Comparison of ENCODE assay signal across 36 mouse cellular contexts in the genomic region with DNA sequence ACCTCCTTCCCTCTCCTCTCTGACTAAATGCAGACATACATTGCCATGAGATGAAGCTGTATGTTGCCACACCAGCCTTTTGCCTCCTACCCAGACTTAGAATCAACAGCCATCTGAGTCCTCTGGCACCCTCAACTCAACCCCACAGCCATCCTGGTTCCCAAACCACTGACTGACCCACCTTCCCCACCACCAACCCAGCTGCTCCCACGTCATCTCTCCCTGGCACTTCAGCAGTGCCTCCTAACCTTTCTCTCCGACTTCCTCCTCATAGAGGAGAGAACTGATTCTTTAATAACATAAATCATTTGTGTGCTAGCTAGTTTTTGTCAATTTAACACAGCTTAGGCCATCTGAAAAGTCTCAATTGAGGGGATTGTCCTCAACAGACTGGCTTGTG. TPM values are rescaled to one million over a fixed set of nuclear protein-coding genes. Genes with fewer than 3 reads are reported as not detected.
DNase-seq lines count a peak whose midpoint lies in the region; ATAC-seq and TF ChIP-seq lines count a peak whose summit lies in the region.
"Had no signal": no experiment of that assay in that cellular context is flagged by ENCODE, and none has a peak within 500 bp of the region (broad histone marks: within the 10 kb centered on the region; RNA-seq: fewer than 3 reads in every experiment).

No protein-coding gene starts in this region.

- TF ChIP-seq POLR2A in small intestine, adult 2 months (IDR thresholded peaks at IDR 0.05; ENCODE audit: low read depth, low read length) = no peak

- no peaks in the 10 kb centered on the region for H3K27me3 ChIP-seq in embryonic facial prominence, embryonic 13.5 days
- H3K27me3 ChIP-seq in embryonic facial prominence, embryonic 10.5 days (replicated peaks; ENCODE audit: low read depth, poor library complexity, severe bottlenecking) = no peaks in the 10 kb centered on the region
- H3K27me3 ChIP-seq in heart, postnatal 0 days (ENCODE audit: control insufficient read depth, insufficient read depth, low read length) = no peaks in the 10 kb centered on the region
- H3K27me3 ChIP-seq in megakaryocyte, embryonic 14.5 days (replicated peaks) = no peaks in the 10 kb centered on the region
- no peaks in the 10 kb centered on the region for H3K27me3 ChIP-seq in small intestine, adult 2 months (ENCODE audit: control insufficient read depth, insufficient read depth, low read length)
- H3K27me3 ChIP-seq: CH12.LX; embryonic facial prominence, embryonic 12.5 days; hindbrain, embryonic 13.5 days; liver, embryonic 15.5 days; lung, embryonic 15.5 days; neural tube, embryonic 15.5 days; stomach, embryonic 15.5 days had no signal

- ATAC-seq in embryonic facial prominence, embryonic 13.5 days (ENCODE audit: insufficient number of reproducible peaks, insufficient read depth, low FRiP score, low TSS enrichment, low read depth) = no peak
- ATAC-seq in heart, postnatal 0 days (ENCODE audit: insufficient read depth, low read depth) = no peak
- ATAC-seq in megakaryocyte, adult 5-6 weeks (ENCODE audit: poor library complexity, severe bottlenecking) = no peak
- ATAC-seq: activated CD4-positive, CD25-positive, alpha-beta regulatory T cell, adult 4 months; forebrain, embryonic 16.5 days had no signal

- no peak for TF ChIP-seq CTCF in heart, postnatal 0 days (IDR thresholded peaks at IDR 0.05; ENCODE audit: low read depth)
- no peak for TF ChIP-seq CTCF in small intestine, adult 2 months (IDR thresholded peaks at IDR 0.05; ENCODE audit: extremely low read depth, insufficient read length, insufficient replicate concordance, low read depth, low read length)

- DNase-seq in embryonic facial prominence, embryonic 10.5 days (ENCODE audit: low spot score) = no peak
- no peak for DNase-seq in heart, postnatal 0 days (ENCODE audit: low spot score)
- DNase-seq in heart, postnatal 36 days = no peak
- no peak for DNase-seq in left cerebral cortex, adult 8-10 months (ENCODE audit: low spot score in 2 of 2)
- DNase-seq: adrenal gland, postnatal 10 days; cerebellum, adult 11 months; cerebellum, adult 9-10 months; cerebellum, postnatal 36 days; heart, postnatal 4 days; kidney, adult 18-20 months; left cerebral cortex, postnatal 4 days; midbrain, embryonic 14.5 days; retina, postnatal 1 day; right cerebral cortex, postnatal 14 days had no signal

- no peak for TF ChIP-seq EP300 in heart, postnatal 0 days (IDR thresholded peaks at IDR 0.05; ENCODE audit: low read depth)

- no peak overlapping the region for H3K4me2 ChIP-seq in embryonic facial prominence, embryonic 13.5 days
- H3K4me2 ChIP-seq in heart, postnatal 0 days (ENCODE audit: low read depth, low read length) = no peak overlapping the region
- H3K4me2 ChIP-seq: hindbrain, embryonic 13.5 days; liver, embryonic 15.5 days; lung, embryonic 15.5 days; neural tube, embryonic 15.5 days; stomach, embryonic 15.5 days had no signal

- peaks cover 14% of the 10 kb centered on the region; the same call in 1 of the 2 replicates for H3K36me3 ChIP-seq in embryonic facial prominence, embryonic 13.5 days
- peaks cover 27% of the 10 kb centered on the region for H3K36me3 ChIP-seq in embryonic facial prominence, embryonic 10.5 days (replicated peaks)
- 0 out of 2 replicates have a peak, but pooled peaks cover 6% of the 10 kb centered on the region for H3K36me3 ChIP-seq in heart, postnatal 0 days (replicated peaks; ENCODE audit: control insufficient read depth, insufficient read depth, low read length)
- peaks cover 60% of the 10 kb centered on the region for H3K36me3 ChIP-seq in megakaryocyte, embryonic 14.5 days (replicated peaks; ENCODE audit: low read length)
- H3K36me3 ChIP-seq in small intestine, adult 2 months (ENCODE audit: control insufficient read depth, insufficient read depth, low read length) = peaks cover 4% of the 10 kb centered on the region; the same call in 1 of the 2 replicates
- H3K36me3 ChIP-seq: hindbrain, embryonic 13.5 days; neural tube, embryonic 15.5 days; stomach, embryonic 15.5 days had no signal

- H3K9ac ChIP-seq in embryonic facial prominence, embryonic 13.5 days = no peak overlapping the region
- no peak overlapping the region for H3K9ac ChIP-seq in heart, postnatal 0 days (replicated peaks; ENCODE audit: low read depth, low read length)
- H3K9ac ChIP-seq: embryonic facial prominence, embryonic 12.5 days; liver, embryonic 15.5 days; lung, embryonic 15.5 days; neural tube, embryonic 15.5 days; stomach, embryonic 15.5 days had no signal

- no peaks in the 10 kb centered on the region for H3K9me3 ChIP-seq in embryonic facial prominence, embryonic 13.5 days
- no peaks in the 10 kb centered on the region for H3K9me3 ChIP-seq in embryonic facial prominence, embryonic 10.5 days
- no peaks in the 10 kb centered on the region for H3K9me3 ChIP-seq in heart, postnatal 0 days (replicated peaks; ENCODE audit: control insufficient read depth, low read length)
- peaks cover 4% of the 10 kb centered on the region; the same call in 1 of the 2 replicates for H3K9me3 ChIP-seq in megakaryocyte, embryonic 14.5 days
- H3K9me3 ChIP-seq: embryonic facial prominence, embryonic 12.5 days; hindbrain, embryonic 13.5 days; liver, embryonic 15.5 days; lung, embryonic 15.5 days; neural tube, embryonic 15.5 days; stomach, embryonic 15.5 days had no signal

- intact Hi-C loops in heart, postnatal 36 days (cut with DNase I) = no loop called here

- no peak overlapping the region for H3K4me3 ChIP-seq in embryonic facial prominence, embryonic 13.5 days
- no peak overlapping the region for H3K4me3 ChIP-seq in embryonic facial prominence, embryonic 10.5 days
- H3K4me3 ChIP-seq in heart, postnatal 0 days (ENCODE audit: low read depth, low read length) = no peak overlapping the region
- H3K4me3 ChIP-seq in megakaryocyte, embryonic 14.5 days (replicated peaks) = peak overlapping the region; percentile 77
- H3K4me3 ChIP-seq in small intestine, adult 2 months (ENCODE audit: low read depth, low read length) = no peak overlapping the region
- H3K4me3 ChIP-seq: embryonic facial prominence, embryonic 12.5 days; erythroblast, embryonic 14.5 days; hindbrain, embryonic 13.5 days; layer of hippocampus, adult 2 months; liver, embryonic 15.5 days; lung, embryonic 15.5 days; neural tube, embryonic 15.5 days; stomach, embryonic 15.5 days had no signal

- 0 out of 2 replicates have a peak overlapping the region, but pooled peaks have one; percentile 73 for H3K27ac ChIP-seq in embryonic facial prominence, embryonic 13.5 days
- H3K27ac ChIP-seq in embryonic facial prominence, embryonic 10.5 days (replicated peaks) = no peak overlapping the region
- H3K27ac ChIP-seq in heart, postnatal 0 days (ENCODE audit: low read depth) = peak overlapping the region; percentile 39; the same call in 1 of the 2 replicates
- H3K27ac ChIP-seq in small intestine, adult 2 months (ENCODE audit: insufficient read depth, low read depth, low read length) = peak overlapping the region; percentile 92
- H3K27ac ChIP-seq: layer of hippocampus, adult 2 months; liver, embryonic 15.5 days; lung, embryonic 15.5 days; neural tube, embryonic 15.5 days; stomach, embryonic 15.5 days had no signal

- 72% methylated on average over 2 of the region's 2 CpGs for WGBS in embryonic facial prominence, embryonic 13.5 days
- 80% methylated on average over 2 of the region's 2 CpGs for WGBS in embryonic facial prominence, embryonic 10.5 days
- 88% methylated on average over 2 of the region's 2 CpGs for WGBS in heart, postnatal 0 days
- 75% methylated on average over 2 of the region's 2 CpGs for WGBS in small intestine, adult 2 months

- peaks cover 49% of the 10 kb centered on the region for H3K4me1 ChIP-seq in embryonic facial prominence, embryonic 13.5 days
- peaks cover 49% of the 10 kb centered on the region for H3K4me1 ChIP-seq in embryonic facial prominence, embryonic 10.5 days
- H3K4me1 ChIP-seq in heart, postnatal 0 days (ENCODE audit: control insufficient read depth, insufficient read depth) = peaks cover 35% of the 10 kb centered on the region
- peaks cover 75% of the 10 kb centered on the region for H3K4me1 ChIP-seq in megakaryocyte, embryonic 14.5 days
- peaks cover 27% of the 10 kb centered on the region for H3K4me1 ChIP-seq in small intestine, adult 2 months (ENCODE audit: control insufficient read depth, insufficient read depth, insufficient read length, low read length)

RNA-seq across cellular contexts. Expression of gene Ube4b, which starts 9.6 kb away (rescaled TPM):
- 48.7 and 49.4 TPM in 2 replicates for polyA plus RNA-seq in embryonic facial prominence, embryonic 13.5 days (2015; fragmentation: Nextera tagmentation; extraction: Ambion mirVana)
- 65.5 and 71.8 TPM in 2 replicates for polyA plus RNA-seq in embryonic facial prominence, embryonic 10.5 days (2016; fragmentation: Nextera tagmentation; extraction: Ambion mirVana)
- total RNA-seq in heart, postnatal 0 days (2014; rRNA removed; ENCODE audit: low replicate concordance) = 56.4 and 70.5 TPM in 2 replicates
- polyA plus RNA-seq in heart, postnatal 0 days (2015; fragmentation: Nextera tagmentation; extraction: Ambion mirVana) = 17.6 and 20.2 TPM in 2 replicates
- 10 to 100 TPM; 48.6 to 50.6 TPM for total RNA-seq in heart, postnatal 36 days (2021)
- 134 and 196 TPM in 2 replicates for polyA plus RNA-seq in megakaryocyte, embryonic 14.5 days (2012; ENCODE audit: insufficient read depth, low replicate concordance)
- total RNA-seq in megakaryocyte, adult 5-6 weeks (2015) = 31.7 and 41.1 TPM in 2 replicates
- total RNA-seq in megakaryocyte, adult 5-6 weeks (2017) = 22.4 and 26.3 TPM in 2 replicates
- polyA plus RNA-seq in small intestine, adult 2 months (2012; rRNA removed) = 51.0 and 115 TPM in 2 replicates
- total RNA-seq in left cerebral cortex, adult 8-10 months (2022) = 100 to 1,000 TPM; 106 to 111 (median 107) TPM

RNA-seq across cellular contexts. Expression of gene Rbp7, which starts 37.8 kb away (rescaled TPM):
- 0.52 TPM in 1 of 2 replicates, not detected in the other for polyA plus RNA-seq in embryonic facial prominence, embryonic 13.5 days (2015; fragmentation: Nextera tagmentation; extraction: Ambion mirVana)
- not detected in 2 replicates for polyA plus RNA-seq in embryonic facial prominence, embryonic 10.5 days (2016; fragmentation: Nextera tagmentation; extraction: Ambion mirVana)
- total RNA-seq in heart, postnatal 0 days (2014; rRNA removed; ENCODE audit: low replicate concordance) = 2.2 and 6.0 TPM in 2 replicates
- 64.1 and 74.2 TPM in 2 replicates for polyA plus RNA-seq in heart, postnatal 0 days (2015; fragmentation: Nextera tagmentation; extraction: Ambion mirVana)
- total RNA-seq in heart, postnatal 36 days (2021) = 10 to 100 TPM; 76.3 to 81.1 TPM
- polyA plus RNA-seq in megakaryocyte, embryonic 14.5 days (2012; ENCODE audit: insufficient read depth, low replicate concordance) = not detected in 2 replicates
- not detected in 2 replicates for total RNA-seq in megakaryocyte, adult 5-6 weeks (2015)
- total RNA-seq in megakaryocyte, adult 5-6 weeks (2017) = not detected in 2 replicates
- 1.0 and 3.9 TPM in 2 replicates for polyA plus RNA-seq in small intestine, adult 2 months (2012; rRNA removed)
- total RNA-seq in left cerebral cortex, adult 8-10 months (2022) = not detected
- total RNA-seq: CH12.LX; granulocyte monocyte progenitor cell, adult 5-6 weeks; layer of hippocampus, adult 2 months; layer of hippocampus, postnatal 25 days; left cerebral cortex, postnatal 4 days; liver, adult 2 months; megakaryocyte-erythroid progenitor cell, adult 5-6 weeks; monocyte, adult 5-6 weeks had no signal
- polyA plus RNA-seq: activated CD4-positive, CD25-positive, alpha-beta regulatory T cell, adult 4 months; C2C12; erythroblast, embryonic 14.5 days; forebrain, embryonic 11.5 days; forebrain, embryonic 16.5 days; hindbrain, embryonic 13.5 days; liver, adult 2 months; liver, embryonic 15.5 days; neural tube, embryonic 15.5 days had no signal

Comparison
In these comparisons a context has a peak if more than half of its experiments do, and no peak if none do; other contexts are left out.
1. RNA of gene Rbp7, which starts 37.8 kb away (polyA plus RNA-seq): 64.1 to 74.2 TPM in heart, postnatal 0 days; 1.0 to 3.9 TPM in small intestine, adult 2 months, 0.52 TPM in embryonic facial prominence, embryonic 13.5 days, not detected in embryonic facial prominence, embryonic 10.5 days and not detected in megakaryocyte, embryonic 14.5 days; every median in the first group is over 10 times any median in the second.